Mouse (Mus musculus) adrenal gland, adult 18-20 months (tissue): ENCODE measurements around the gene Gpr89. TPM values are rescaled to one million over a fixed set of nuclear protein-coding genes. Genes with fewer than 3 reads are reported as not detected.

ENCODE experiments used
- DNase-seq, 2 experiments: peaks; one replicate each; pipeline ENCODE4 v3.0.0; 2021 to 2022; ENCODE audit warnings: low spot score in 2 of 2
- total RNA-seq, 2 experiments: library from RNA; stranded (reverse); gene quantifications; 1 replicate in 1 of 2; 2 replicates in 1 of 2; pipeline ENCODE4 v1.2.3; 2021

Gene Gpr89
- total RNA-seq, 2 experiments from 2014 or later = 25.9 to 35.0 TPM

DNA sequence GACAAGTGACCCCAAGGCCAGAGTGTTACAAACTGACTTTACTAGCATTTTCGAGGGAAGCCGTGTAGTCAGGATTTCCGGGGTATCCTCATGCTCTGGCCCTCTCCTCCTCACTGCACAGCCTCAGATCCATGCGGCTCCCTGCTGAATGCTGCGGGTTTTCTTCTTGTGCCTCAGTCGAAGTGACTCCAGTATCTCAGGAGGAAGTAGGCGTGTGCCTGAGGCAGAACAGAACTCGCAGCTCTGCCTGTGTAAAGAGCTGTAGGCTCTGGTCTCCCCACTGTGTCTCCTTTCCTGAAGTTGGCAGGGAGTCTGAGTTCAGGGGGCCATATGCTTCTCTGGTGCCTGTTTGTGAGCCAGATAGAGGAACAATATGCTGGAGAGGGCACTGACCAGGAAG lies 34.1 kb downstream of the Gpr89 start:
- no peak for DNase-seq

- DNase-seq = no peak
Observed at GRCm38 (mm10) chr3:96870270-96870669, 34.9 kb downstream of the Gpr89 start.

DNA sequence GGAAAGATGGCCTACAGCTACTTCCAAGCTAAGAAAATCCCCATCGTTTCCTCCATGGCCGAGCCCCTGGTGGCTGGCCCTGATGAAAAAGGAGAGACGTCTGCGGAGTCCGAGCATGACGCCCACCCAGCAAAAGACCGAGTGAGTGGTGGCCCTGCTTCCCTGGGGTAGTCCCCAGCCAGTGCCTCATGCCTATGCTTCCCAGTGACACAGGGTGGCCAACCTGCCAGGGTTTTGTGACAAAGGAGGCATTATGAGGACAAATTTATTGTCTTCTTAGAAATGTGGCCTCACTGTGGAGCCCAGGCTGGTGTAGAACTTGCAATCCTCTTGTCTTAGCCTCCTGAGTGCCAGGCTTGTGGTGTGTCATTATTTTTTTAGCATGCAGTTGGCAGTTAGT lies 36.1 kb downstream of the Gpr89 start:
- peak in 1 of 2 experiments; percentile 12 for DNase-seq

GRCm38 (mm10) chr3:96868566-96868965 lies 36.6 kb downstream of the Gpr89 start:
- peak in 1 of 2 experiments; percentile 13 for DNase-seq

DNA sequence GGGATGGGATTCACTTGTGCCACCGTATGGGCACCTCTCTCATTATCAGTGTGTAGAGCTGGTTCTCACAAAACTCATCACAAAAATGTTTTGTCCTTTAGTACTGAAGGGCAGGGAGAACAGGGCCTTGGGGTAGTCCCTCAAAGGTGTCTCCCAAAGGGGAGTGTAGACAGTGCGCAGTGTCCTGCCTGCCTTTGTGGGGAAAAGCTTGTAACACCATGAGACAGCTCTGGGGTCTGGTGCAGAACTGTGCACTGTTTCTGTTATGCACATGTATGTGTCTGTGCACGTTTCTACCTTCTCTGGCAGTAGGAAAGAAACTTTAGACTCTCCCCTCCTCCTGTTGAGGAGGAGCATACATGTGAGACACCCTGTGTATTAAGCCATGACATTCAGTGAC lies 37.3 kb downstream of the Gpr89 start:
- DNase-seq = no peak

GRCm38 (mm10) chr3:96860498-96860897 lies 44.6 kb downstream of the Gpr89 start:
- DNase-seq = peak in 1 of 2 experiments; percentile 17

- peak in 1 of 2 experiments; percentile 2 for DNase-seq
Observed at GRCm38 (mm10) chr3:96855833-96856232, 49.3 kb downstream of the Gpr89 start.

- DNase-seq = no peak
Observed at GRCm38 (mm10) chr3:96854376-96854775, 50.8 kb downstream of the Gpr89 start.

- DNase-seq = no peak
Observed at GRCm38 (mm10) chr3:96852561-96852960, 52.6 kb downstream of the Gpr89 start.

- no peak for DNase-seq
Observed at GRCm38 (mm10) chr3:96849168-96849727, 55.9 kb downstream of the Gpr89 start.

GRCm38 (mm10) chr3:96848470-96848869 lies 56.7 kb downstream of the Gpr89 start:
- DNase-seq = no peak

DNA sequence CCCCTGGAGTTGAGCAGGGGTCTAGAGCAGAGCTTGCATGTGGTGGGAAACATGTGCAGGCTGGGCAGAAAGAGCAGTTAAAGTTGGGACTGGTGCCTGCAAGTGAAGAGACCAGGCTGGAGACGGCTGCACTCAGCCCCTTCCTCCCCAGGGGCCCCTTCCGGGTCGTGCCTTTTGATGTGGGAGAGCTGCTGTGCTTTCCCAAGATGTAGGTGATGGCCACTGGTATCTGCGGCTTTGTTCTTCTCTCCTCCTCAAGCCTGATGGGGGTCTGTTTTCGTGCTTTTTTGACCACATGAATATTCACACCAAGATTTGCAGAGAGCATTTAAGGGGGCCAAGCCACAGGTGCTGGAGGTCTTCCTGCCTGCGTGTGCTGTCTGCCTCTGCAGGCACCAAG lies 57.5 kb downstream of the Gpr89 start:
- no peak for DNase-seq

GRCm38 (mm10) chr3:96846985-96847384 lies 58.2 kb downstream of the Gpr89 start:
- DNase-seq = no peak

GRCm38 (mm10) chr3:96845806-96846205 lies 59.3 kb downstream of the Gpr89 start:
- DNase-seq = peak in 1 of 2 experiments; percentile 31

GRCm38 (mm10) chr3:96845191-96845590 lies 60.0 kb downstream of the Gpr89 start:
- no peak for DNase-seq

DNA sequence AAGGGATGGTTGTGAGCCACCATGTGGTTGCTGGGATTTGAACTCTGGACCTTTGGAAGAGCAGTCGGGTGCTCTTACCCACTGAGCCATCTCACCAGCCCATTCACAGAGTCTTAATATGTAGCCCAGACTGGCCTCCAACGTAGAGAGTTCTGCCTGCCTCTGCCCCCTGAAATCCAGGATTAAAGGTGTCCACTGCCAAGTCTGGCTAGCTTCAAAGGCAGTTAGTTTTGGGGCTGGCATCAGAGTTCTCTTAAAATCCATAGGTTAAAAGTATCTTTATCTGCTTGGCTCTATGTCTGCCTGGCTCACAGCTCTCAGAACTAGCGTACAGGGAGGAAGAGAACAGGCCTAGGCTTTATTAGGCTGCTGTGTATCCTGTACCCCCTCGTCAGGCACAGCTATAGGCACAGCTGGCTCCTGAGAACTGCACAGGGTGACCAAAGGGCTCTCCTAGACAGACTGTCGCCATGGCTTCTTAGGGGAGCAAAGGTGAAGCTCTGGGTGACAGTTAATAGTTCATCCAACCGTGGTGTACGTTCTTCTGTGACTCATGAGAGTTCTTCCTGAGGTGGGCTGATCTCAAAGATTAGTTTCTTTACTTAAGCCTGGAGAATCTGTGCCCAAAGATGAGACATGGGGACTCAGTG lies 66.0 kb downstream of the Gpr89 start:
- no peak for DNase-seq

DNA sequence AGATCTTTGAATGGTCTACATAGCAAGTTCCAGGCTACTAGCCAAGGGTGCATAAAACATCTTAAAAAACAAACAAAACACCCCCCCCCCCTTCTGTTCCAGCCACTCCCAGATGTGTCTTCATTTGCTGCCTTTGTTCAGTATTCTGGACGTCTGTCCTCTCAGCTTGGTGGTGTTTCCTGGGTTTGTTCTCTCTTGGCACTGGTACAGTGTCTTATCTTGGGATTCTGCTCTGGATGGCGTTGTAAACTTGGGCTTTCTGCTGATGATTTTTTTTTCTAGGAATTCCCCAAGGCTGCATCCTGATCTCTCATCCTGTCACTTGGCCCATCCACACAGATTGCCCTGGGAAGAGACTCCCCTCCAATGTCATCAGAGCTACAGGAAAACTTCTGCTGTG lies 68.7 kb downstream of the Gpr89 start:
- no peak for DNase-seq

GRCm38 (mm10) chr3:96834587-96835348 lies 70.4 kb downstream of the Gpr89 start:
- DNase-seq = no peak

- DNase-seq = no peak
Observed at GRCm38 (mm10) chr3:96832930-96833329, 72.2 kb downstream of the Gpr89 start.

GRCm38 (mm10) chr3:96829856-96830255 lies 75.3 kb downstream of the Gpr89 start:
- DNase-seq = no peak

DNA sequence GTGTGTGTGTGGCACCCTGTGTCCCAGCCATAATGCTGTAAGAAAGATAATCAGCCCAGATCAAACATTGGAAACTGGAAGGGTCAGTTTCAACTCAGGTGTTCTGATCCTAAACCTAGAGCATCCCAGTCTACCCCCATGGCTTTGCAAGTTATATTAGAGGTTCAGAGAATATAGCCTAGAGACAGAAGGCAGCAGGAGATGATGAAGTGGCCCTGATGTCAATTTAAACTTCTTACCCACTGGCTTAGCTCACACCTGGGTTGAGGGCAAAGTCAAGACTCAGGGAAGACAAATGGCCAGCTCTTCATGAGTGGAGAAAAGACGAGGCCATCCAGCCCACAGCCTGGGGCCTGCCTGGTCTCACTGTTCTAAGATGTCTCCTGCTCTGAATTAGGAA lies 76.2 kb downstream of the Gpr89 start, which contains the start of the genes Pdzk1 and Cd160:
Gene Pdzk1, plus strand, starts transcription at position 301 of the 400 bp plus-strand sequence.
Gene Cd160, minus strand, starts transcription at position 368 of the 400 bp plus-strand sequence.
- no peak for DNase-seq

- no peak for DNase-seq
Observed at GRCm38 (mm10) chr3:96828308-96828864, 76.8 kb downstream of the Gpr89 start.
